Mouse (Mus musculus) liver, embryonic 15.5 days (tissue): ENCODE data around the gene Slc8a2. TPM values are rescaled to one million over a fixed set of nuclear protein-coding genes. Genes with fewer than 3 reads are reported as not detected.

Experiments
- ATAC-seq: fragments of 200-750 bp; cut with Nextera tagmentation; 2 replicates; pipeline ENCODE4 v1.8.0; 2017; ENCODE audit warnings: moderate number of reproducible peaks, mild to moderate bottlenecking, moderate library complexity; ENCODE audit not compliant: insufficient read depth
- H3K27ac ChIP-seq: fragments of 300-500 bp; sonication (generic); replicated peaks from 2 replicates; pipeline ENCODE4 v1.5.1; 2015; ENCODE audit warnings: mild to moderate bottlenecking, inconsistent platforms
- H3K27me3 ChIP-seq: fragments of 300-500 bp; sonication (generic); 2 replicates; pipeline ENCODE4 v1.6.1; 2015; ENCODE audit warnings: mild to moderate bottlenecking, inconsistent platforms
- H3K36me3 ChIP-seq: fragments of 300-500 bp; sonication (generic); replicated peaks from 2 replicates; pipeline ENCODE4 v1.6.1; 2015; ENCODE audit warnings: moderate library complexity, mild to moderate bottlenecking, inconsistent platforms
- H3K4me1 ChIP-seq: fragments of 300-500 bp; sonication (generic); replicated peaks from 2 replicates; pipeline ENCODE4 v1.6.1; 2015; ENCODE audit warnings: inconsistent platforms
- H3K4me2 ChIP-seq: fragments of 300-500 bp; sonication (generic); 2 replicates; pipeline ENCODE4 v1.6.1; 2015; ENCODE audit warnings: moderate library complexity, mild to moderate bottlenecking, inconsistent platforms
- H3K4me3 ChIP-seq: fragments of 300-500 bp; sonication (generic); replicated peaks from 2 replicates; pipeline ENCODE4 v1.5.1; 2015; ENCODE audit warnings: mild to moderate bottlenecking, inconsistent platforms
- H3K9ac ChIP-seq: fragments of 300-500 bp; sonication (generic); 2 replicates; pipeline ENCODE4 v1.6.1; 2015; ENCODE audit warnings: moderate library complexity, mild to moderate bottlenecking, inconsistent platforms
- H3K9me3 ChIP-seq: fragments of 300-500 bp; sonication (generic); replicated peaks from 2 replicates; pipeline ENCODE4 v1.6.1; 2016; ENCODE audit warnings: inconsistent platforms
- WGBS: fragments of 180-500 bp; shearing (Covaris S2); methylation state at CpG from one replicate; pipeline ENCODE4 v1.1.7; 2015; ENCODE audit warnings: mixed read lengths; ENCODE audit not compliant: insufficient replicate concordance; 5-methylcytosine and 5-hydroxymethylcytosine counted together
- polyA plus RNA-seq: library from polyadenylated mRNA; unstranded; fragments of >200 nt; fragmentation: Nextera tagmentation; extraction: Ambion mirVana; gene quantifications from 2 replicates; pipeline ENCODE4 v1.2.1, GENCODE M21; 2015

Gene Slc8a2
- polyA plus RNA-seq, result not detected in 2 replicates

DNA sequence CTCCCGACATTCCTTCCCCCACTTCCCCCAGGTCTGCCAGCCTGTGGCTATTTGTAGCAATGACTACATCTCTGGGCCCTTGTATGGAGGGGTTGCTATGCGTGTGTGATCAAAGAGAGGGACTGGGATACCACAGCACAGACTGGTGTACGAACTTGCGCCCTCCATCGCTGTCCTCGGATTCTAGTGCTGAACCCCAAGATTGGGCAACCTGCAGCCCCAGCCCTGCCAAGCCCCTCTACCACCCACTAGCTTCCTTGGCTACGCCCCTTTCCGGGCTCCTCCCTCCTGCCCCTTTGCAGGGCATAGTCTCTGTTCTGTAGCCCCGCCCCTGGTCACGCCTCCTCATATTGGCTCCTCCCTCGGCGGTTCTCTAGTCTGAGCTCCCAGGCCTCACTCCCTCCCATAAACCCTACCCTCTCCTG, at the start of gene Slc8a2:
Gene Slc8a2, plus strand, starts transcription at position 406 of the 425 bp plus-strand sequence.
- 3% methylated on average over 12 of the region's 12 CpGs for WGBS
- peak; percentile 63 for ATAC-seq
- Histone ChIP-seq H3K4me1 (peaks cover 9% of the 10 kb centered on the region; the same call in 1 of the 2 replicates), H3K4me3 (peak within 1 kb of the TSS; percentile 32), H3K9ac (no peak within 1 kb of the TSS), H3K27ac (no peak within 1 kb of the TSS), H3K9me3 (no peaks in the 10 kb centered on the region), H3K36me3 (no peaks in the 10 kb centered on the region), H3K27me3 (peaks cover 47% of the 10 kb centered on the region), H3K4me2 (peak within 1 kb of the TSS; percentile 59)

- 49% methylated on average over 1 of the region's 1 CpGs for WGBS
- Histone ChIP-seq H3K4me1 (no peaks in the 10 kb centered on the region), H3K4me2 (no peak overlapping the region), H3K9ac (no peak overlapping the region), H3K27ac (no peak overlapping the region), H3K4me3 (no peak overlapping the region), H3K9me3 (no peaks in the 10 kb centered on the region), H3K27me3 (peaks cover 10% of the 10 kb centered on the region; the same call in 1 of the 2 replicates), H3K36me3 (no peaks in the 10 kb centered on the region)
- ATAC-seq, result no peak
Measured at GRCm38 (mm10) chr7:16079947-16080346, 49.7 kb upstream of the Slc8a2 start.

DNA sequence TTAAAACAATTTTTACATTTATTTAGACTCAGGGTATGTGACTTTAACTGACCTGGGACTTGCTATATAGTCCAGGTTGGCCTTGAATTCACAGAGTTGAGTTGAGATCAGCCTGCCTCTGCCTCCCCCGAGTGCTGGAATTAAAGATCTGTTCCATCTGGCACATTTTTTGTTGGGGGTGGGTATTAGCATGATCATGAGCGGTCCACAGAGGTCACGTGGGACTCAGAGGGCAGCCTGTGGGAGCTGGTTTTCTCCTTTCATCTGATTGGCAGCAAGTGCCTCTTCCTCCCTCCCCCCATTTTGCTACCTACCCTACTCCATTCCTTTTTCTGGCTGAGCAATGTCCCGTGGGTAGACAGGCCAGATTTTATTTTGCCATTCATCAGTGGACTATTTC, 49.0 kb upstream of the Slc8a2 start:
- no peak overlapping the region for H3K27ac ChIP-seq
- 50% methylated on average over 4 of the region's 4 CpGs for WGBS
- H3K36me3 ChIP-seq, result no peaks in the 10 kb centered on the region
- peaks cover 10% of the 10 kb centered on the region; the same call in 1 of the 2 replicates for H3K27me3 ChIP-seq
- ATAC-seq, result no peak
- no peak overlapping the region for H3K9ac ChIP-seq
- no peaks in the 10 kb centered on the region for H3K9me3 ChIP-seq
- no peaks in the 10 kb centered on the region for H3K4me1 ChIP-seq
- no peak overlapping the region for H3K4me3 ChIP-seq
- no peak overlapping the region for H3K4me2 ChIP-seq

- H3K27ac ChIP-seq, result no peak overlapping the region
- H3K4me3 ChIP-seq, result no peak overlapping the region
- H3K4me2 ChIP-seq, result no peak overlapping the region
- H3K27me3 ChIP-seq, result peaks cover 10% of the 10 kb centered on the region; the same call in 1 of the 2 replicates
- H3K9ac ChIP-seq, result no peak overlapping the region
- no peaks in the 10 kb centered on the region for H3K4me1 ChIP-seq
- 47% methylated on average over 4 of the region's 4 CpGs for whole genome bisulfite sequencing
- no peaks in the 10 kb centered on the region for H3K9me3 ChIP-seq
- ATAC-seq, result no peak
- no peaks in the 10 kb centered on the region for H3K36me3 ChIP-seq
Measured at GRCm38 (mm10) chr7:16083361-16083760, 46.3 kb upstream of the Slc8a2 start.

DNA sequence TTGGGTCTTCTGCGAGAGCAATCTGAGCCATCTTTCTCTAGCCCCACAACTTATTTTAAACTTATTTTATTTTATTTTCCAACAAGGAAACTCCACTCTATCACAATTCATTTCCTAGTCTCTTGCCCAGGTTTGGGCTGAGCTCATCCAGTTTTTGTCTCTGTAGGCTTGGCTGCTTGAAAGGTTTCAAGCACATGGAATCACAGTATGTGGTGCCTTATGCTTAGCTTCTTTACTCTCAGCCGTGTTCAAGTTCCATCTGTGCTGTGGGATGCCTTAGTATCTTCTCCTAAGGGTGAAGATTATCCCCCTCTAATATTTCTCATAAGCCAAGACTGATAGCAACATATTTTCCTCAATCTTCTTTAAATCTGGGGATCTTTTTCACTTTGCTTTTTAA, 42.0 kb upstream of the Slc8a2 start:
- Histone ChIP-seq H3K36me3 (no peaks in the 10 kb centered on the region), H3K9ac (no peak overlapping the region), H3K4me3 (no peak overlapping the region), H3K27ac (no peak overlapping the region), H3K4me1 (no peaks in the 10 kb centered on the region), H3K27me3 (peaks cover 13% of the 10 kb centered on the region), H3K4me2 (no peak overlapping the region), H3K9me3 (no peaks in the 10 kb centered on the region)
- WGBS, result 48% methylated on average over 2 of the region's 2 CpGs
- no peak for ATAC-seq

DNA sequence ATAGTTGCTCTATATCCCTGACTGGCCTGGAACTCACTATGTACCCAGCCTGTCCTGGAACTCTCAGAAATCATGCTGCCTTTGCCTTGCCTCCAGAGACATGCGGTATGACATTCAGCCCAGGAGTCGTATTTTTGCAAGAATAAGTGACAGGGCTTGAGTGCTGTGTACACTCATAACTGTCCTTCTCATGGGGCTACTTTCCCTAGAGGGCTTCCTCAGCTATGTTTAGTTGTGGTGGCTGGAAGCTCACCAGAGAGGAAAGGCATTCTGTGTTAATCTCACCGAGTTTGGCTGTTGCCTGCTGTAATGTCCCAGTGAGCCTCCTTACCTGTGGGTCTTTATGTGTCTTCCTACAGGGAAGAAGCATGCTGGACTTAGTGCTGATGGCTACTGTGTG, 35.0 kb upstream of the Slc8a2 start:
- H3K4me2 ChIP-seq, result no peak overlapping the region
- no peak for ATAC-seq
- H3K27me3 ChIP-seq, result peaks cover 20% of the 10 kb centered on the region; the same call in 1 of the 2 replicates
- H3K9ac ChIP-seq, result no peak overlapping the region
- H3K36me3 ChIP-seq, result no peaks in the 10 kb centered on the region
- 47% methylated on average over 3 of the region's 3 CpGs for WGBS
- peaks cover 17% of the 10 kb centered on the region for H3K4me1 ChIP-seq
- H3K27ac ChIP-seq, result no peak overlapping the region
- no peaks in the 10 kb centered on the region for H3K9me3 ChIP-seq
- no peak overlapping the region for H3K4me3 ChIP-seq

DNA sequence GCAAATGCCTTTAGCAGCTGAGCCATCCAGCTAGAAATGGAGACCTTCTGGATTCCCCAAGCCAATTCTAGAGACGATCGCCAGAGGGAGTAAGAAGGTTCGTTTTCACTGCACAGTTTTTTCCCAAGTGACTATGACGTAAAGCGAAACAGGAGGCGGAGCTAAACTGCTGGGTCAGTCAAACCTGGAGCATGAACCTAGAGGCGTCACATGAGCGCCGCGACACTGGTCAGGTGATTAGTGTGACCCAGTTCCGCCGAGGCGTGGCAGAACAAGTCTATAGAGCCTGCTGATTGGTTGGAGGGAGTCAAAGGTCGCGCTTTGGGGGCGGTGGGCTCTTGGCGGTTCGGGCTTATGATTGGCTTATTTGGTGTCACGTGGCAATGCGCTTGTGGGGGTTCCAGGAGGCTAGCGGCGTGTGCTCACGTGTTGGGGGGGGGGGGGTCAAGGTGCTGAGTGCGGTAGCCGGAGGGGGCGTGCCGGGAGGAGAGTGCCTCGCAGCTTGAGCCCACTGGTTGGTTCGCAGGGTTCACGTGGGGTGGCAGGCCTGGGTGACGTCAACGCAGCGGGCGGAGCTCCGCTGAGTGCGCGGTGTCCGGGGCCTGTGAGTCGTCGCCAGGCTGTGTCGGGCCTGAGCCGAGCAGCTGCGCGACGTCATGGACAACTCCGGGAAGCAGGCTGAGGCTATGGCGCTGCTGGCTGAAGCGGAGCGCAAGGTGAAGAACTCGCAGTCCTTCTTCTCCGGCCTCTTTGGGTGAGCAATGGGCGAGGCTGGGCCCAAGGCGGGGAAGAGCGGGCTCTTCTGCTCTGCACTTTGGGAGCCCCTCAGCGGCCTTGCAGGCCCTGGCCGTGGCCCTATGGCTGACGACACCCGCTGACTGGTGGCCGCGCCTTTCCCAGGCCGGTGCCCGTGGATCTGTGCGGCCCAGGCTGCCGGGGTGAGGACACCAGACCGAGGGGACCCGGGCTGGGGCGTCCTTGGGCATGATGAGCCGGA, 31.3 kb upstream of the Slc8a2 start, which contains the start of gene Napa:
Gene Napa, plus strand, starts transcription at position 438 of the 997 bp plus-strand sequence.
- H3K27me3 ChIP-seq, result 0 out of 2 replicates have a peak, but pooled peaks cover 10% of the 10 kb centered on the region
- H3K9me3 ChIP-seq, result no peaks in the 10 kb centered on the region
- peaks cover 52% of the 10 kb centered on the region for H3K4me1 ChIP-seq
- H3K4me3 ChIP-seq, result peak within 1 kb of the TSS; percentile 78
- peak within 1 kb of the TSS; percentile 96 for H3K27ac ChIP-seq
- under 1% methylated on average over 68 of the region's 68 CpGs for WGBS
- H3K4me2 ChIP-seq, result peak within 1 kb of the TSS; percentile 79
- H3K9ac ChIP-seq, result peak within 1 kb of the TSS; percentile 94
- ATAC-seq, result peak; percentile 94
- peaks cover 31% of the 10 kb centered on the region for H3K36me3 ChIP-seq

DNA sequence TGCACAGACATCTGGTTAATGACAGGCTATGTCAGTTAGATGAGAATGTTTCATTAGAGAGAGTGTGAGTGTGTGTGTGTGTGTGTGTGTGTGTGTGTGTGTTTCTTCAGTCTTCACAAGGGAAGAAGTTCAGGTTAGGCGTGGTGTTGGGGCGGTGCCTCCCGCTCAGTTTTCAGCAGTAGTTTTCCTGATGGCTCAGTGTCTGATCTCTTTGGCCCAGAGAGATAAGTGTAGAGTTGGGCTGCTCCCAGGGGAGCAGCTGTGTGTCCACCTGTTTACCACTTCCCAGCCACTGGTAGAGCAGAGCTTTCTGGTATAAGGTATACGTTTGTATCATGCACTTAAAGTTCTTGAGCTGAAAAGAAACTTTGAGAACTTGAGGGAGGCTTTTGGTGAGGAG, 29.7 kb upstream of the Slc8a2 start:
- no peaks in the 10 kb centered on the region for H3K9me3 ChIP-seq
- peaks cover 54% of the 10 kb centered on the region for H3K4me1 ChIP-seq
- H3K27me3 ChIP-seq, result 0 out of 2 replicates have a peak, but pooled peaks cover 5% of the 10 kb centered on the region
- H3K9ac ChIP-seq, result peak overlapping the region; percentile 94
- H3K27ac ChIP-seq, result peak overlapping the region; percentile 96
- H3K36me3 ChIP-seq, result peaks cover 47% of the 10 kb centered on the region
- H3K4me3 ChIP-seq, result peak overlapping the region; percentile 78
- ATAC-seq, result peak; percentile 51
- peak overlapping the region; percentile 79 for H3K4me2 ChIP-seq
- 29% methylated on average over 4 of the region's 4 CpGs for WGBS

- peak overlapping the region; percentile 94 for H3K9ac ChIP-seq
- ATAC-seq, result no peak
- H3K4me2 ChIP-seq, result peak overlapping the region; percentile 79
- 81% methylated on average over 7 of the region's 7 CpGs for WGBS
- H3K36me3 ChIP-seq, result peaks cover 57% of the 10 kb centered on the region
- peaks cover 54% of the 10 kb centered on the region for H3K4me1 ChIP-seq
- no peaks in the 10 kb centered on the region for H3K9me3 ChIP-seq
- H3K27me3 ChIP-seq, result no peaks in the 10 kb centered on the region
- peak overlapping the region; percentile 96 for H3K27ac ChIP-seq
- H3K4me3 ChIP-seq, result peak overlapping the region; percentile 78
Measured at GRCm38 (mm10) chr7:16101081-16101480, 28.5 kb upstream of the Slc8a2 start.

DNA sequence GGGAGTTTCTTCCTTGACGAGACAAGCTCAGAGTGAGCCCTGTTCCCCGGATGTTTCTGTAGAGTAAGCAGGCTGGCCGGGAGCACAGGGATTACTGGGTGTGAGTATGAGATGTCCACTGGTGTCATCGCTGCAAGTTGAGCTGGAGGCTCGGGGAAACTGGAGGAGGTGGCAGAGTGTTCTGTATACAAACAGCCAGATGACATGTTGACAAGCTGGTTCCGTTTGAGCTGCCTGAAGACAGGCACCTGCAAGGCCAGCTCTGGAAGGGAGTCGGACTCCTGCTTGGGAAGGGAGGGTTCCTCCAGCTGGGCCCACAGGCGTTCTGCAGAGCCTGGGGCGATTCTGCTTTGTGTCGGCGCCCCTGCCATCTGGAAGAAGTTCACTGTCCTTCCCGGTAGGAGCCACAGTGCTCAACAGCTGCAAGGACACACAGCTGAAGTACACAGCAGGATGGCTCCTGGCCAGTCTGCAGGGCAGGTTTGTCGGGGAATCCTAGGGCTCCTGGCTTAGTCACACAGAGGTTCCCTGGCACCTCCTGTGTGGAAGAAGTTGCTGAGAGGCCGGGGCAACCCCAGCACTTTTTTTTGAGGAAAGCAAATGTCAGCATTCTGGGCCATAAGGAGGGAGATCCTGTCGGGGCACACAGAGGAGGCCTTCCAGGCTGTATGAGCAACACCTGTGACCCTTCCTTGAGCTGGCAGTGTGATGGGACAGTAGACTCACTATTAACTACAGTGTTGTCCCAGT, 27.7 kb upstream of the Slc8a2 start:
- H3K9me3 ChIP-seq, result no peaks in the 10 kb centered on the region
- H3K27me3 ChIP-seq, result no peaks in the 10 kb centered on the region
- no peak overlapping the region for H3K4me2 ChIP-seq
- ATAC-seq, result no peak
- 79% methylated on average over 15 of the region's 15 CpGs for WGBS
- H3K27ac ChIP-seq, result no peak overlapping the region
- peaks cover 66% of the 10 kb centered on the region for H3K36me3 ChIP-seq
- no peak overlapping the region for H3K4me3 ChIP-seq
- no peak overlapping the region for H3K9ac ChIP-seq
- peaks cover 53% of the 10 kb centered on the region for H3K4me1 ChIP-seq
